Mouse (Mus musculus) thymus, postnatal 4 days (tissue): ENCODE data around the gene Krtap4-7.
"Not testable (repeated sequence)": the region's sequence is repeated elsewhere in the genome, so short reads cannot be mapped to it uniquely, and the experiment has no call there.

Experiments
- DNase-seq: peaks from one replicate; pipeline ENCODE4 v3.0.0; 2021

Krtap4-7 gene

DNA sequence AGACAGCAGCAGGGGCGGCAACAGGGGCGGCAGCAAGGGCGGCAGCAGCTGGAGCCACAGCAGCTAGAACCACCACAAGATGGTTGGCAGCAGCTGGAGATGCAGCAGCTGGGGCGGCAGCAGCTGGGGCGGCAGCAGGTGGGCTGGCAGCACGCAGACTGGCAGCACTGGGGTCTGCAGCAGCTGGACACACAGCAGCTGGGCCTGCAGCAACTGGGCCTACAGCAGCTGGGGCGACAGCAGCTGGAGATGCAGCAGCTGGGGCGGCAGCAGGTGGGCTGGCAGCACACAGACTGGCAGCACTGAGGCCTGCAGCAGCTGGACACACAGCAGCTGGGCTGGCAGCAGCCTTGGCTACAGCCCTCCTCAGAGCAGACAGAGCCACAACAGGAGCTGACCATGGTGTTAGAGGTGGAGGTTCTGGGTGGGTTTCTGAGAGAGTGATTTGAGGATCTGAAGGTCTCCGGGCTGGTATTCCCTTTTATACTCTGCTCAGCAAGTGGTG, at the start of gene Krtap4-7:
TSS of gene Krtap4-7 (minus strand) at position 455 of the 505 bp plus-strand sequence.
- not testable (repeated sequence) for DNase-seq

DNA sequence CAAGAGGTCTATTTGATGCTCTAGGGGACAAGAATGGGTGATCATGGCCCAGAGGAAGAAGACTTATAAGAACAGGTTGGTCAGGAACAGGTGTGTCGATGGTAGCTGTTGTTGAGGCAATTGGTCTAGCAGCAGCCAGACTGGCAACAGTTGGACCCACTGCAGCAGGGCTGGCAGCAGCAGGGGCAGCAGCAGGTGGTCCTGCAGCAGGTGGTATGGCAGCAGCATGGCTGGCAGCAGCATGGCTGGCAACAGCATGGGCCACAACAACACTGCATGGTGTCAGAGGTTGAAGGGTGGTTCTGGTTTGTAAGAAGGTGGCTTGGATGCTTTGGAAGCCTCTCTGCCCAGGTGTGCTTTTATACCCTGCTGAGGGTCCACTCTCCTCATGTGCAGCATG, 46.6 kb upstream of the Krtap4-7 start, which contains the start of gene Gm14190:
TSS of gene Gm14190 (minus strand) at position 278 of the 400 bp plus-strand sequence.
- DNase-seq = no peak

DNA sequence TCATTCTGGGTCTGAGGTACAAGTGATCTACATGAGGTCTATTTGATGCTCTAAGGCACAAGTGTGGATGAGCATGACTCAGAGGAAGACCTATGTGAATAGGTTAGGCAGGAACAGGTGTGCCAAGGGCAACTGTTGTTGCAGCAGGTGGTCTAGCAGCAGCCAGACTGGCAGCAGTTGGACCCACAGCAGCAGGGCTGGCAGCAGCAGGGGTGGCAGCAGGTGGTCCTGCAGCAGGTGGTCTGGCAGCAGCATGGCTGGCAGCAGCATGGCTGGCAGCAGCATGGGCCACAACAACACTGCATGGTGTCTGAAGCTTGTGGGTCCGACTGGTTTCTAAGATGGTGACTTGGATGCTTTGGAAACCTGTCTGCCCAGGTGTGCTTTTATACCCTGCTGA, 41.3 kb upstream of the Krtap4-7 start:
- DNase-seq = not testable (repeated sequence)

DNA sequence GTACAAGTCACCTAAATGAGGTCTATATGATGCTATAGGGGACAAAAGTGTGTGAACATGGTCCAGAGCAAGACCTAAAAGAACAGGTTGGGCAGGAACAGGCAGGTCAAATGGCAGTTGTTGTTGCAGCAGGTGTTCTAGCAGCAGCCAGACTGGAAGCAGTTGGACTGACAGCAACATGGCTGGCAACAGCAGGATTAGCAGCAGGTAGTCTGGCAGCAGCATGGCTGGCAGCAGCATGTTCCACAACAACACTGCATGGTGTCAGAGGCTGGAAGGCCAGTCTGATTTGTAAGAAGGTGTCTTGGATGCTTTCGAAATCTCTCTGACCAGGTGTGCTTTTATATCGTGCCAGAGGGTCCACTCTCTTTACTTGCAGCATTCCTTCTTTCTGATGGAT, 39.6 kb upstream of the Krtap4-7 start:
- no peak for DNase-seq

DNA sequence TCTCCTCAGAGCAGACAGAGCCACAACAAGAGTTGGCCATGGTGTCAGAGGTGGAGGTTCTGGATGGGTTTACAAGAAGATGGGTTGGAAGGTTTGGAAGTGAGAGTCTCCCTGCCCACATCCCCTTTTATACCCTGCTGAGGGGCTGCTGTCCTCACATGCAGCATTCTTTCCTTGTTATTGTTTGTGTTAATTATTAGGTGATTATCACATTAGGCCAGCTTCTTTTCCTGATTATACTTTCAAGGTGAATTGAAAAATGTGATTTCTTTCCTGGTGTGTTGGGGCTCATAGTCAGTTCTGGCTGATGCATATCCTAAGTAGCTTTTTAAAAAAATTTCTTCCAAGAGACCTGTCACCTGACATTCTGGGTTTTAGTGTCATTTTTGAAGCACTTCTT, 22.0 kb upstream of the Krtap4-7 start, which contains the start of gene Krtap4-6:
TSS of gene Krtap4-6 (minus strand) at position 101 of the 400 bp plus-strand sequence.
- DNase-seq = no peak

DNA sequence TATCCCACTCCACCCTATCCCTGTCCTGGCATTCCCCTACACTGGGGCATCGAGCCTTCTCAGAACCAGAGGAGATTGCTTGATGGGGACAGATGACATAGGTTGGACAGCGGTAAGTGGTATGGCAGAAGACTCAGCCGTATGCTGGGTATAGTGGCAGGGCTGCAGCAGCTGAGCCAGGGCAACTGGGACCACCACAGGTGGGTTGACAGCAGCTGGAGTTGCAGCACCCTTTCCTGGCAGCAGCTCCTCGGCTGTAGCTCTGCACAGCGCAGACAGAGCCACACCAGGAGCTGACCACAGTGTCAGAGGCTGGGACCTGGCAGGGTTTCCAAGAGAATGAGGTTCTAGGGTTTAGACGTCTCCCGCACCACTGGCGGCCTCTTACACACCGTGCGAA, 18.9 kb upstream of the Krtap4-7 start:
- DNase-seq = no peak

DNA sequence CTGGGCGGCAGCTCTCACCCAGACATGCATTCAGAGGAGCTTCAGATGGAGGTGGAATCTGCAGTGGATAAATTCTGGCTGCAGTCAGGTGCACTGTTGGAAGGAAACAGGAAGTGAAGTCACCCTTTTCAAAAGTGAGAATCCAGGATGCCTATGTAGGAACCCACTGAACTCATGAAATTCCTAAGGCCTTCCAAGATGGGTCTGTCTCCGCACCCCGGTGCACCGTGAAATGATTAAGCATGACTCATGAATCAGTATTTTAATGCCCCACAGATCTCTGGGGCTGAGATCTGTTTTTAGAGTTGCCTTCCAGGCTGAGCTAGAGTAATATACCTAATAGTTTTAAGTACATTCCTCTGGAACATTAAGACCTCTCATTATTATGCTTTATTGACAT, 15.4 kb upstream of the Krtap4-7 start:
- no peak for DNase-seq

DNA sequence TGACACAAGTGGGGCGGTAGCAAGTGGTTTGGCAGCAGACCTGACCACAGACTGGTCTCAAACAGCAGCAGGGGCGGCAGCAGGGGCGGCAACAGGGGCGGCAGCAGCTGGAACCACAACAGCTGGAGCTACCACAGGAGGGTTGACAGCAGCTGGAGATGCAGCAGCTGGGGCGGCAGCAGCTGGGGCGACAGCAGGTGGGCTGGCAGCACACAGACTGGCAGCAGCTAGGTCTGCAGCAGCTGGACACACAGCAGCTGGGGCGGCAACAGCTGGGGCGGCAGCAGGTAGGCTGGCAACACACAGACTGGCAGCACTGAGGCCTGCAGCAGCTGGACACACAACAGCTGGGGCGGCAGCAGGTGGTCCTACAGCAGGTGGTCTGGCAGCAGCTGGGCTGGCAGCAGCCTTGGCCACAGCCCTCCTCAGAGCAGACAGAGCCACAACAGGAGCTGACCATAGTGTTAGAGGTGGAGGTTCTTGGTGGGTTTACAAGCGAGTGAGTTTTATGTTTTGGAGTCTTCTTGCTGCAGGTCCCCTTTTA, 14.7 kb upstream of the Krtap4-7 start, which contains the start of gene Gm11563:
TSS of gene Gm11563 (minus strand) at position 494 of the 544 bp plus-strand sequence.
- DNase-seq = not testable (repeated sequence)

DNA sequence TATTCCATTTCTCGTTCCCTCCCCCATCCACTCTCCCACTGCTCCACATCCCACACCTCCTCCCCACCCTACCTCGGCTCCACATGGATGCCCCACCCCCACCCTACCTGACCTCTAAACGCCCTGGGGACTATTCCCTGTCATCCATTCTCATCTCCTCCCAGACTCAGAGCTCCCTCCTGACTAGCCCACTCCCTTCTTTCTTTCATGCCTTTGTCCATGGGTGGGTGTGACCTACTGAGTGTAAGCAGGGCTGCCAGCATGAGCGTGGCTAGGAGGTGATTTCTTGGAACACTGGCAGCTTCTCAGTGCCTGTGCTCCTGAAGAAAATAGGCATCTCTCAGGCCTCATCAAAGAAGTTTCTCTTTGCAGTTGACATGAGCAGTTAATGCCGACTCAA, 13.2 kb upstream of the Krtap4-7 start:
- no peak for DNase-seq

DNA sequence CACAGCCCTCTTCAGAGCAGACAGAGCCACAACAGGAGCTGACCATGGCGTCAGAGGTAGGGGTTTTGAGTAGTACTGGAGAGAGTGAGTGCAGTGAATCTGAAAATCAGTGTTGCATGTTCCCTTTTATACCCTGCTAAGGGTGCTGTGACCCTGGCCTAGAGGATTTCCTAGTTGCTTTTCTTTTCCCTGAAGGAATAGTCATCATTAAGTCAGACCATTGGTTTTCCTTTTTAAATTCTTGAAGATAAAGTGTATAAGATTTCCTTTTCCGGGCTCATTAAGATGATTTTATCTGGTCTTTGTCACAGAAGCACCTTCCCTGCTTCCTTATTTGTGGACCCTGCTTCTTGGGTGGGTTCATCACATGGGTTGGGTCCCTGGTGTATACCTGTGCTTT, 6.2 kb upstream of the Krtap4-7 start, which contains the start of gene Gm11555:
TSS of gene Gm11555 (minus strand) at position 101 of the 400 bp plus-strand sequence.
- DNase-seq = no peak

DNA sequence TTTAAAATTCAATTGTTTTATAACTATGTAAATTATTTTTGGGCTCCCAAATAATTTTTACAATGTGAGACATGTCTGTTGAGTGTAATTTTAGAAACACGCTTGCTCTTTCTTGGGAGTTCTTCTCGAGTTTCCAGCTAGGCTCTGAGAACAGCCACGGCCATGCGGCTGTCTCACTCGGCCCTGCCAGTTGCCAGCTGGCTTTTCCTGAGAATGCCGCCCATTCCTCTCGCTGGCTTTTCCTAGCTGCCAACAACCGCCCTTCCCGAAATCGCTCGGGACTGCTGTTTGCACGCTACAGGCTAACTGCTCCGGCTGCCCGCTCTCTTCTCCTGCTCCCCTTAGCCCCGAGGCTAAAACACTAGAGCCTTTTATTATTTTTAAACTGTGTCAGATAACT, 2.6 kb upstream of the Krtap4-7 start:
- no peak for DNase-seq

DNA sequence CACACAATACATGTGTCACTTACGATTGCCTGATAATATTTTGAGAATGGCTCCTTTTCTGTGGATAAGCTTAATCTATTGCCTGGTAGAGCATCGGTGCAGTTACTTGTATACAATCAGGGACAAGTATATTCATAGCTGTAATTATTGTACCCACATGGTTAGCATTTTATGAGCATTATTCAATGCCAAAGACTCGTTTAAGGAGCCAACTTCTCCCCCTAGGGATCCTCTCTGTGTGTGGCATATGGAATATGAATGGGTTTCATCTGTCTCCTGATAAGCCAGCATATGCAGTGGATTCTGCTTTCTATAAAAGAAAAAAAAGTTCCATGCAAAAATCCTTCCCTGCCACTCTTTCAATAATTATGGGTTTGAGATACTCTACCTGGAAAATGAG, 462 bp upstream of the Krtap4-7 start:
- no peak for DNase-seq

DNA sequence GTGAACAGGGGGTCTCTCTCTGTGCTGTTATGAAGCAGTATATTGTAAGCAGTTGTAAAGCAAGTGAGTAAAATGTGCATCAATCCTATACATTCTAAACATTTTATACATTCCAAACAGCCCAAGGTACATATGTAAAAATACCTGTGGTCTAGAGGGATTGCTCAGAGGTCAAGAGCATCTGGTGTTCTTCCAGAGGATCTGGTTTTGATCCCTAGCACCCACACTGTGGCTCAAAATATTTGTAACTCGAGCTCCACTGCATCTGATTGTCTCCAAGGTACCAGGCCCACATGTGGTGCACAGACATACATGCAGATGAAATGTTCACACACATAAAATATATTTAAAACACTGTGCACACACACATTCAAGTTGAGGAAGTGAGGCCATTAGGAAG, 3.0 kb downstream of the Krtap4-7 start:
- DNase-seq = no peak

DNA sequence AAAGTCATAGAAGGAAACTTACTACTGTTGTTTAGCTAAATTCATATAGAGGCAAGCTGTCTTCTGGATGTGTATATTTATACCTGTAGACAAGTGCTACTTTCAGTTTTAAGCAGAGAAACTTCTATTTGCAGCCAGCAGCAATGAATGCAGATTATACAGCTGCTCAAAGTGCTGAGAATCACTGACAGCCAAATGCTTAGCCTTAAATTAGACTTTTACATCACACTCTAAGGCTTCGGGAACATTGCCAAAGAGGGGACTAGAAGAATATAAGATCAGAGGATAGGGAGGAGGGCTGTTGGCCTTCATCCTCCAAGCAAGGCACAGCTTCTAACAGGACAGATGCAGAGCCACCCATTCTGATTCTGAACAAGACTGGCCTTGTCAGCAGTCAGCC, 6.8 kb downstream of the Krtap4-7 start:
- DNase-seq = no peak

DNA sequence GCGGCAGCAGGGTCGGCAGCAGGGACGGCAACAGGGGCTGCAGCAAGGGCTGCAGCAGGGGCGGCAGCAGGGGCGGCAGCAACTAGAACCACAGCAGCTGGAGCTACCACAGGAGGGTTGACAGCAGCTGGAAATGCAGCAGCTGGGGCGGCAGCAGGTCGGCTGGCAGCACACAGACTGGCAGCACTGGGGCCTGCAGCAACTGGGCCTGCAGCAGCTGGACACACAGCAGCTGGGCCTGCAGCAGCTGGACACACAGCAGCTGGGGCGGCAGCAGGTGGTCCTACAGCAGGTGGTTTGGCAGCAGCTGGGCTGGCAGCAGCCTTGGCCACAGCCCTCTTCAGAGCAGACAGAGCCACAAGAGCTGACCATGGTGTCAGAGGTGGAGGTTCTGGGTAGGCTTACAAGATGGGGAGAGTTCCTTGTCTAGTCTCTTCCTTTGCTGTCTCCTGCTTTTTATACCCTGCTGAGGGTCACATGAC, 9.2 kb downstream of the Krtap4-7 start, which contains the start of gene Krtap4-2:
TSS of gene Krtap4-2 (minus strand) at position 432 of the 482 bp plus-strand sequence.
- no peak for DNase-seq

DNA sequence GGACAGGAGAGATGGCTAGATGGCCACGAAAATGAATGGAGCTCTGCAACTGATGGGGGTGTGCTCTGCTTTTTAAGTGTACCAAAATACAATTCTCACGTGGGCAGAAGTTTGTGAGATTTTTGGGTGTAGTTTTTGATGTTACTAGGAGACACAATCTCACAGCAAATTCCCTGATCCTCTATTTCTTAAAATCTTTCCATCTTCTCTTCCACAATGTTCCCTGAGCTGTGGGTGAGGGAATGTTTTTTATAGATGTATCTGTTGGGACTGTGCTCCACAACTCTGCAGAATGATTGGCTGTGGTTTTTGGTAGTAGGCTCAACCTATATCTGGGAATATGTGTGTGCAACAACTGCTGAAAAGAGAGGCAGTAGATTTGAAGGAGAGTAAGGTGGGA, 10.6 kb downstream of the Krtap4-7 start:
- DNase-seq = no peak

DNA sequence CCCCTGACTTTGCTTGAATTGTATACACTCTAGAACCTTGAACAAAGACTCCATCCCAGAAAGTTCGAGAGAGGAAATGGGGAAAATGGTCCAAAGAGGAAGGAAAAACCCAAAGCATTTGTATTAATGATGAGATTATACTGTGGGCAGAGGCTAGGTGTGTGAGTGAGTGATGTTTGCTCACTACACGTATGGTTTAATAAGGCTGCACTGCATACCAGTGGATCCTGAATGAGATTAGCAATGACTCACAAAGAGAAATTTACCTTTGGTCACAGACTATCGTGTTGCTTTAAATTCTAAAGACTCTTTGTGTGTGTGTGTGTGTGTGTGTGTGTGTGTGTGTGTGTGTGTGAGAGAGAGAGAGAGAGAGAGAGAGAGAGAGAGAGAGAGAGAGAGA, 13.0 kb downstream of the Krtap4-7 start:
- DNase-seq = no peak

DNA sequence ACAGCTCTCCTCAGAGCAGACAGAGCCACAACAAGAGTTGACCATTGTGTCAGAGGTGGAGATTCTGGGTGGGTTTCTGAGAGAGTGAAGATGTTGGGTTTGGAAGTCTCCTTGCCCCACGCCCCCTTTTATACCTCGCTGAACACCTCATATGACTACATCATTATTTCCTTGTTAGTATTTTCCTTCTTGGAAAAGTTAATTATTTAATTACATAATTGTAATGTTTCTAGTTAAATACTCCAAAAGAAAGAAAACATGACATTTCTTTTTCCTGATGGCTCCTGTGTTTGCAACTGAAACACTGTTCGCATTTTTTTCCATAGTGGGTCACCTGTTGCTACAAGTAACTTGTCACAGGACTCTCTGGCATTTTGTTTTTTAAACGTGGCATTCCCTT, 15.8 kb downstream of the Krtap4-7 start, which contains the start of gene Krtap4-1:
TSS of gene Krtap4-1 (minus strand) at position 101 of the 400 bp plus-strand sequence.
- DNase-seq = no peak

DNA sequence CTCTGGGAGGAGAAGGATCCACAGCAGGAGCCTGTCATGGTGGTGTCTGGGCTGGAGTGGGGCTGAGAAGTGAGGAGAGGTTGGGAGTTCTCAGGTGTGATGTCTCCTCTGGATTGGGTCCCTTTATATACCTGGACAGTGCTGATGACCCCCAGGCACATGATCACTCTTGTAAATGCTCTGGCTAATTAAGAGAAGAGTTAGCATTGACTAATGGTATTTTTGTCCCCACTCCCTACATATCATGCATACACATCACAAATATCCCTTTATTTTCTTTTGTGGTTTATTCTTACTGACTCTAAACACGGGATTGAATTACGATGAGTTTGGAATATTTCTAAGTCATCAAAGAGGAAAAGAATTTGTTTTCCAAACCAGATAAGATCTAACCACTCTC, 23.6 kb downstream of the Krtap4-7 start, which contains the start of gene Gm11562:
TSS of gene Gm11562 (minus strand) at position 101 of the 400 bp plus-strand sequence.
- DNase-seq = no peak

DNA sequence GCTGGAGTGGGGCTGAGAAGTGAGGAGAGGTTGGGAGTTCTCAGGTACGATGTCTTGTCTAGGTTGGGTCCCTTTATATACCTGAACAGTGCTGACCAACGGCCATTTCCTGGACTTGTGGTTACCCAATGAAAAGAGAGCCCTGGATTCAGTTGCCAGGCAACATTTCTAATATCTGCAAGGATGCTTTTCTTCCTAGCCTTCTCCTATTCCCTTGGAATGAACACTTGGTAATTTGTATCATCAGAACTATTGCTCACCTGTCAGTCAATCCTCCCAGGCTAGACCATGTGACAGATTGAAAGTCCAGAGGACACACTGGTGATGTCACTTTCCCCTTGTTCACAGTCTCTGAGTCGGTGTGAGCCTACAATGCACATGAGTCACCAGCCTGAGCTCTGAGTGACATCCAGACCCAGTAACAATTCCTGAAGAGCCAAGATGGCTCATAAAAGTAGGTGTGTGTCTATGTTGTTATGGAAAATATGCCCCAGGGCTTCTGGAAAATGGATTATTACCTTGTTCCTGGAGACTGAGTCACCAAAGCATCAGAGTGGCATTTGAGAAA, 29.0 kb downstream of the Krtap4-7 start, which contains the start of gene Krtap2-4:
TSS of gene Krtap2-4 (minus strand) at position 51 of the 568 bp plus-strand sequence.
- no peak for DNase-seq

DNA sequence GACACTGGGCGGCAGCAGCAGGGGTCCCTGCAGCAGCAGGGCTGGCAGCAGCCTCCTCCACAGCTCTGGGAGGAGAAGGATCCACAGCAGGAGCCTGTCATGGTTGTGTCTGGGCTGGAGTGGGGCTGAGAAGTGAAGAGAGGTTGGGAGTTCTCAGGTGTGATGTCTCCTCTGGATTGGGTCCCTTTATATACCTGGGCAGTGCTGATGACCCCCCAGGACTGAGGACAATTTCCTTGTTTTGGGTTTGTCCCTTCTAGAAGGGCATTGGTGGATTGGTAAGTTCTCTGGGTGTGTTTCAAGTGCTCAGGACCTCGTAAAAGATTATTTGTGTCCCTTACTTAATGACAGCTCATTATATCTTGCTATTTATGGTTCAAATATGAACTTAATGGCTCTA, 33.8 kb downstream of the Krtap4-7 start, which contains the start of gene Gm11937:
TSS of gene Gm11937 (minus strand) at position 101 of the 400 bp plus-strand sequence.
- not testable (repeated sequence) for DNase-seq

DNA sequence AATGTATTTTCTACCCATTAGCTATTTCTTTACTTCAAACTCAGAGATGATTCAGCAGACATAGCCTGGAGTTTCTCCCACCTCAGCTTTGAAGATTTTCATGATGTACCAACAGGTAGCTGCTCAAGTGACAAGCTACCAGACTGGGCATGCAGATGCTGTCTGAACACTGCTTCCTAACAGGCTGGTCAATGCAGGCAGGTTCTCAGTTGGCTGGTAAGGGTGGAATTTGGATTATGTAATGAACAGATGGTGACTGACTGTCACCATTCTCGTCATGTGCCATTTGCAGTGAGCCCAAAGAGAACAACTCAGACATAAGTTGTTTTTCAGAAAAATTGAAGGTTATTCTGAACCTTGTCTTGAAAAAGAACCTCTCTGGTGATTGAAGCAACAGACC, 34.8 kb downstream of the Krtap4-7 start:
- no peak for DNase-seq

DNA sequence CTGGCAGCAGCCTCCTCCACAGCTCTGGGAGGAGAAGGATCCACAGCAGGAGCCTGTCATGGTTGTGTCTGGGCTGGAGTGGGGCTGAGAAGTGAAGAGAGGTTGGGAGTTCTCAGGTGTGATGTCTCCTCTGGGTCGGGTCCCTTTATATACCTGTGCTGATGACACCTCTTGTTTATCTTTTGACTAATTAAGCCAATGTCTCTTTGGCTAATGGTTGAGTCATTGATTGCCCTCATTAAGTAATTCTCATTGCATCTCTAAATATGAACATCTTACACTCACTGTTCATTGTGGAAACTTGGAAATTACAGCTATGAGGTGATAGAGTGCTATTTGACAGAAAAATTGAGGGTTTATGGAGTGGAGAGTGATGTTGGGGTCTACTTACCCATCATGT, 40.7 kb downstream of the Krtap4-7 start, which contains the start of gene Gm11938:
TSS of gene Gm11938 (minus strand) at position 101 of the 400 bp plus-strand sequence.
- DNase-seq = not testable (repeated sequence)

DNA sequence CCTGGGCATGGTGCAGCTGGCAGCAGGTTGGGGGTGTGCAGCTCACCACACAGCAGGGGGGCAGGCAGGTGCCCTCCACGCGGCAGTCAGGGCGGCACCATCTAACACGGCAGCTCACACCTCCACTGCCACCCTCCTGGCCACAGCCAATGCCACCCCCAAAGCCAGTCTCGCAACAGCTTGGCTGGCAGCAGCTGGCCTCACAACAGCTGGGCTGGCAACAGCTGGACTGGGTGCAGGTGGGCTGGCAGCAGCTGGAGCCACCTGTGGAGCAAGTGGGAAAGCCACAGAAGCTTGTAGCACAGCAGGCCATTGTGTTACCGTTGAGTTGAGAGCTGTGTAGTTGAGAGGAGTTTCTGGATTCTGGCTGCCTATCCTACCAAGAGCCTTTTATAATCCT, 46.1 kb downstream of the Krtap4-7 start, which contains the start of gene Krtap9-3:
TSS of gene Krtap9-3 (minus strand) at position 364 of the 400 bp plus-strand sequence.
- not testable (repeated sequence) for DNase-seq
